Mouse (Mus musculus): ENCODE data around the gene Cox16.

DNA sequence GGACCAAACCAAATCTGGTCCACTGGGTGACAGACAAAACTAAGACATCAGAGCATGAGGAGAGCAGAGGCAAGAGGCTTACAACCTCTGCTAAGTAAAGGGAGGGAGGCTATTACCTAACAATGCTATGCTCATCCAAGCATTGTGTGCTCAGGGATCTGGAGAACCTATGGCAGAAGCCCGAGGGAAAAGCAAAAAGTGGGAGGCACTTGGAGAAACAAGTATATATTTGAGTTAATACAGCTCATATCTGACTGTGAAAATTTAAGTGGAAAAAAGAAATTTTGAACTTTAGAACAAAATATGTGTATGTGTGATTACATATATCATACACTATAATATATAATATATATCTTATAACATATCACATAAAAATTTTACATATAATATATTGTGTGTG, 63.1 kb downstream of the Cox16 start, which contains the start of gene Adam4:
- no peak for TF ChIP-seq CTCF (IDR thresholded peaks at IDR 0.05; ENCODE audit: extremely low read depth, insufficient read depth, low read length)
- no peak for TF ChIP-seq POLR2A (IDR thresholded peaks at IDR 0.05; ENCODE audit: extremely low read depth, insufficient read depth, low read length)
